Mouse (Mus musculus): ENCODE measurements at regions not wholly inside any gene's neighbourhood (a gene's known extent, or its start where the extent isn't known, plus 50 kb on each side); places are given as distances from the start of the nearest gene placed in this dataset.

DNA sequence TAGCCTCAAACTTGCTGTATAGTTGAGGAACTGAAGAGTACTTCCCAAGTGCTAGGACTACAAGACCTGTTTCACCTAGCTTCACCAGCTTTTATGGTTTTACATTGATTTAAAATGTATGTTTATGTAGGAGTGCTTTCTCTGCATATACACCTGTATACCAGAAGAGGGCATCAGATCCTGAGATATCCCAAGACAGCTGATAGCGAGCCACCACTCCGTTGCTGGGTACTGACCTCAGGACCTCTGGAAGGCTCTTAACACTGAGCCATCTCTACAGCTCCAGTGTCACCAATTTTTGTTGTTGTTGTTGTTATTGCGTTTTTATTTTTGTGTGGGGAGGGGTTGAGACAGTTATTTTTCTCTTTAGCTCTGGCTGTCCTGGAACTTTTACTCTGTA, 55.9 kb upstream of the Ddx3x start:
- peak; percentile 41 for TF ChIP-seq CTCF (IDR thresholded peaks at IDR 0.05; ENCODE audit: extremely low read depth, insufficient read depth, low read length)
- no peak for TF ChIP-seq POLR2A (IDR thresholded peaks at IDR 0.05; ENCODE audit: extremely low read depth, insufficient read depth, low read length)
- no peak overlapping the region for H3K4me3 ChIP-seq (ENCODE audit: insufficient read depth, low read length)
- no peaks in the 10 kb centered on the region for H3K4me1 ChIP-seq (ENCODE audit: control insufficient read depth, insufficient read depth, low read length)
- H3K27ac ChIP-seq (ENCODE audit: insufficient read depth, low read length), result no peak overlapping the region

DNA sequence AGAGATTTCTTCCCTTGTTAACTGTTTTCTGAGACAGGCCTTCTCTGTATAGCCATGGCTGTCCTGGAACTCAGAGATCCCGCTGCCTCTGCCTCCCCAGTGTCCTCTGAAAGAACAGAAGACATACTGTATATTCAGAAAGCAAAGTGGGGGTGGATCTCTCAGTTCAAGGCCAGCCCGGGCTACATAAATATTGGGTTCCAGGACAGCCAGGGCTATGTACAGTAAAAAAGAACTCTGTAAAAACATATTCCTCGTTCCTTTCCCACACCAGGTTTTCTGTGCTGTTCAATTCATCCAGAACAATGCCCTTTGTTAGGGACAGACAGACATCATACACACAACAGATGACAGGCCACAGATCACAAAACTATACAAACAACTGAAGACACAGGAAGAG, 54.3 kb upstream of the Ddx3x start:
- H3K4me3 ChIP-seq (ENCODE audit: insufficient read depth, low read length), result no peak overlapping the region
- TF ChIP-seq CTCF (IDR thresholded peaks at IDR 0.05; ENCODE audit: extremely low read depth, insufficient read depth, low read length), result no peak
- no peak overlapping the region for H3K27ac ChIP-seq (ENCODE audit: insufficient read depth, low read length)
- no peaks in the 10 kb centered on the region for H3K4me1 ChIP-seq (ENCODE audit: control insufficient read depth, insufficient read depth, low read length)

DNA sequence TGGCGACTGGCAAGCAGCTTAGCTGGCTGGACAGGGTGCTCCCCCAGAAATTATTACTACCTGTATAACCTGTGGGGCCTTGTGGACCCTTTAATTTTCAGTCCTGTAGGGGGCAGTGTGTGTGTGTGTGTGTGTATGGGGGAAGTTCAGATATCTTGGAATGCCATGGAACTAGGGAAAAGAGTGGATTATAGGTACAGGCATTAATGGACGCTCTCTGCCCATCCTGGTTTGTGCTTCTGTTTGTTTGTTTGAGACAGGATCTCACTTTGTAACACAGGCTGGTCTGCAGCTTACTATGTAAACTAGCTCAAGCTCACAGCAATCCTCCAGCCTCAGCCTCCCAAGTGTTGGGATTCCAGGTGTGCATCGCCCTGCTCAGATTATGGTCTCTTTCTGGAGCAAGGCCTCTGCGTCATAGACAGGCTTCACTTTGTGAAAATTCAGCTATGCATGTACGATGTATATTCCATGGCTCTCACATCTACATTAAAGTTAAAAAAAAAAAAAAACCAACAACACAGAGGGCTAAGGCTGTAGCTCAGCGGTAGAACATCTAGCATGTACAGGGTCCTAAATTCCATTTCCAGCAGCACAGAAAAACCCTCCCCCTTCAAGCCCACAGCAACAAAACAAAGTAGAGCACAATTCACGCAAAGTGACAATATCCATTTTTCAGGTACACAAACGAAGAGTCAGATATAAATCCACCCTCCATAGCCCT, 50.7 kb upstream of the Ddx3x start:
- peak overlapping the region; percentile 62 for H3K4me3 ChIP-seq (ENCODE audit: insufficient read depth, low read length)
- H3K4me1 ChIP-seq (ENCODE audit: control insufficient read depth, insufficient read depth, low read length), result no peaks in the 10 kb centered on the region
- TF ChIP-seq CTCF (IDR thresholded peaks at IDR 0.05; ENCODE audit: extremely low read depth, insufficient read depth, low read length), result peak; percentile 23; the same call in 1 of the 2 replicates
- TF ChIP-seq POLR2A (IDR thresholded peaks at IDR 0.05; ENCODE audit: extremely low read depth, insufficient read depth, low read length), result no peak
- peak overlapping the region; percentile 82; the same call in 1 of the 2 replicates for H3K27ac ChIP-seq (ENCODE audit: insufficient read depth, low read length)

- TF ChIP-seq CTCF (IDR thresholded peaks at IDR 0.05; ENCODE audit: extremely low read depth, insufficient read depth, low read length) (no peak), POLR2A (IDR thresholded peaks at IDR 0.05; ENCODE audit: extremely low read depth, insufficient read depth, low read length) (0 out of 2 replicates have a peak, but pooled peaks have one; percentile 22)
- peak overlapping the region; percentile 62 for H3K4me3 ChIP-seq (ENCODE audit: insufficient read depth, low read length)
- H3K27ac ChIP-seq (ENCODE audit: insufficient read depth, low read length), result peak overlapping the region; percentile 82; the same call in 1 of the 2 replicates
- no peaks in the 10 kb centered on the region for H3K4me1 ChIP-seq (ENCODE audit: control insufficient read depth, insufficient read depth, low read length)
Observed at GRCm38 (mm10) chrX:13230615-13231179, 50.1 kb upstream of the Ddx3x start.

Measured in cortical plate, adult 2 months (tissue).